Mouse (Mus musculus): ENCODE results near the gene Zmpste24. TPM values are rescaled to one million over a fixed set of nuclear protein-coding genes. Genes with fewer than 3 reads are reported as not detected.

The Zmpste24 gene
- polyA plus RNA-seq, 1 experiment from 2014 or later, result 22.3 TPM

- Histone ChIP-seq H3K9ac (ENCODE audit: low read length) (no peak overlapping the region), H3K4me2 (ENCODE audit: low read length) (0 out of 2 replicates have a peak overlapping the region, but pooled peaks have one; percentile 7)
Observed at GRCm38 (mm10) chr4:121040897-121041671, 57.0 kb downstream of the Zmpste24 start.

GRCm38 (mm10) chr4:121040323-121040722 is 57.7 kb downstream of the Zmpste24 start:
- no peak for ATAC-seq
- H3K27ac ChIP-seq (ENCODE audit: low read depth, low read length), result no peak overlapping the region
- peak overlapping the region; percentile 35 for H3K4me3 ChIP-seq (ENCODE audit: low read depth, low read length)

More at GRCm38 (mm10) chr4:121040897-121041671, 57.0 kb downstream of the Zmpste24 start:
- DNase-seq (ENCODE audit: low spot score), result peak; percentile 76
- no peaks in the 10 kb centered on the region for H3K9me3 ChIP-seq (replicated peaks; ENCODE audit: control insufficient read depth, low read length)
- peaks cover 2% of the 10 kb centered on the region; the same call in 1 of the 2 replicates for H3K4me1 ChIP-seq (ENCODE audit: control insufficient read depth, insufficient read depth, low read length)
- no peaks in the 10 kb centered on the region for H3K36me3 ChIP-seq (ENCODE audit: control insufficient read depth, insufficient read depth, low read length)
- no peak overlapping the region for H3K4me3 ChIP-seq (ENCODE audit: low read depth, low read length)
- peaks cover 3% of the 10 kb centered on the region; the same call in 1 of the 2 replicates for H3K27me3 ChIP-seq (replicated peaks; ENCODE audit: control insufficient read depth, insufficient read depth, low read length)
- peak; percentile 64 for ATAC-seq
- 8% methylated on average over 18 of the region's 18 CpGs for WGBS
- 0 out of 2 replicates have a peak overlapping the region, but pooled peaks have one; percentile 10 for H3K27ac ChIP-seq (ENCODE audit: low read depth, low read length)

GRCm38 (mm10) chr4:121039331-121040115 is 58.5 kb downstream of the Zmpste24 start, which contains the start of gene Col9a2:
Gene Col9a2, plus strand, starts transcription at chr4:121039385.
- ATAC-seq, result peak; percentile 31; the same call in 1 of the 2 replicates
- no peak within 1 kb of the TSS for H3K27ac ChIP-seq (ENCODE audit: low read depth, low read length)
- WGBS, result 4% methylated on average over 46 of the region's 46 CpGs

More at GRCm38 (mm10) chr4:121040323-121040722, 57.7 kb downstream of the Zmpste24 start:
- peaks cover 2% of the 10 kb centered on the region; the same call in 1 of the 2 replicates for H3K4me1 ChIP-seq (ENCODE audit: control insufficient read depth, insufficient read depth, low read length)
- peaks cover 3% of the 10 kb centered on the region; the same call in 1 of the 2 replicates for H3K27me3 ChIP-seq (replicated peaks; ENCODE audit: control insufficient read depth, insufficient read depth, low read length)
- no peaks in the 10 kb centered on the region for H3K9me3 ChIP-seq (replicated peaks; ENCODE audit: control insufficient read depth, low read length)
- H3K36me3 ChIP-seq (ENCODE audit: control insufficient read depth, insufficient read depth, low read length), result no peaks in the 10 kb centered on the region
- DNase-seq (ENCODE audit: low spot score), result no peak
- peak overlapping the region; percentile 63 for H3K4me2 ChIP-seq (ENCODE audit: low read length)
- H3K9ac ChIP-seq (ENCODE audit: low read length), result no peak overlapping the region
- 66% methylated on average over 14 of the region's 14 CpGs for WGBS

GRCm38 (mm10) chr4:121033006-121033405 is 65.0 kb downstream of the Zmpste24 start:
- no peaks in the 10 kb centered on the region for H3K4me1 ChIP-seq (ENCODE audit: control insufficient read depth, insufficient read depth, low read length)
- H3K4me2 ChIP-seq (ENCODE audit: low read length), result no peak overlapping the region
- ATAC-seq (no peak), DNase-seq (ENCODE audit: low spot score) (no peak)
- H3K9ac ChIP-seq (ENCODE audit: low read length), result no peak overlapping the region
- H3K27ac ChIP-seq (ENCODE audit: low read depth, low read length), result no peak overlapping the region
- no peak overlapping the region for H3K4me3 ChIP-seq (ENCODE audit: low read depth, low read length)
- no peaks in the 10 kb centered on the region for H3K9me3 ChIP-seq (replicated peaks; ENCODE audit: control insufficient read depth, low read length)
- no peaks in the 10 kb centered on the region for H3K36me3 ChIP-seq (ENCODE audit: control insufficient read depth, insufficient read depth, low read length)
- 80% methylated on average over 2 of the region's 2 CpGs for WGBS
- no peaks in the 10 kb centered on the region for H3K27me3 ChIP-seq (replicated peaks; ENCODE audit: control insufficient read depth, insufficient read depth, low read length)

More at GRCm38 (mm10) chr4:121039331-121040115, 58.5 kb downstream of the Zmpste24 start, which contains the start of gene Col9a2:
- DNase-seq (ENCODE audit: low spot score), result no peak
- H3K9me3 ChIP-seq (replicated peaks; ENCODE audit: control insufficient read depth, low read length), result no peaks in the 10 kb centered on the region
- peaks cover 3% of the 10 kb centered on the region; the same call in 1 of the 2 replicates for H3K27me3 ChIP-seq (replicated peaks; ENCODE audit: control insufficient read depth, insufficient read depth, low read length)
- H3K4me3 ChIP-seq (ENCODE audit: low read depth, low read length), result peak within 1 kb of the TSS; percentile 35
- H3K36me3 ChIP-seq (ENCODE audit: control insufficient read depth, insufficient read depth, low read length), result no peaks in the 10 kb centered on the region
- H3K4me2 ChIP-seq (ENCODE audit: low read length), result peak within 1 kb of the TSS; percentile 63
- peaks cover 2% of the 10 kb centered on the region; the same call in 1 of the 2 replicates for H3K4me1 ChIP-seq (ENCODE audit: control insufficient read depth, insufficient read depth, low read length)
- H3K9ac ChIP-seq (ENCODE audit: low read length), result peak within 1 kb of the TSS; percentile 53

GRCm38 (mm10) chr4:121031440-121031839 is 66.6 kb downstream of the Zmpste24 start:
- no peaks in the 10 kb centered on the region for H3K4me1 ChIP-seq (ENCODE audit: control insufficient read depth, insufficient read depth, low read length)
- no peak overlapping the region for H3K4me3 ChIP-seq (ENCODE audit: low read depth, low read length)
- DNase-seq (ENCODE audit: low spot score) (no peak), ATAC-seq (no peak)
- H3K4me2 ChIP-seq (ENCODE audit: low read length), result no peak overlapping the region
- H3K27me3 ChIP-seq (replicated peaks; ENCODE audit: control insufficient read depth, insufficient read depth, low read length), result no peaks in the 10 kb centered on the region
- H3K9me3 ChIP-seq (replicated peaks; ENCODE audit: control insufficient read depth, low read length), result no peaks in the 10 kb centered on the region
- H3K27ac ChIP-seq (ENCODE audit: low read depth, low read length), result no peak overlapping the region
- H3K9ac ChIP-seq (ENCODE audit: low read length), result no peak overlapping the region
- no peaks in the 10 kb centered on the region for H3K36me3 ChIP-seq (ENCODE audit: control insufficient read depth, insufficient read depth, low read length)
- 53% methylated on average over 4 of the region's 4 CpGs for WGBS

- Histone ChIP-seq H3K27ac (ENCODE audit: low read depth, low read length) (no peak overlapping the region), H3K4me3 (ENCODE audit: low read depth, low read length) (no peak overlapping the region), H3K4me2 (ENCODE audit: low read length) (no peak overlapping the region), H3K9me3 (replicated peaks; ENCODE audit: control insufficient read depth, low read length) (no peaks in the 10 kb centered on the region), H3K36me3 (ENCODE audit: control insufficient read depth, insufficient read depth, low read length) (no peaks in the 10 kb centered on the region), H3K27me3 (replicated peaks; ENCODE audit: control insufficient read depth, insufficient read depth, low read length) (no peaks in the 10 kb centered on the region), H3K4me1 (ENCODE audit: control insufficient read depth, insufficient read depth, low read length) (no peaks in the 10 kb centered on the region), H3K9ac (ENCODE audit: low read length) (no peak overlapping the region)
- no peak for ATAC-seq
- WGBS, result 78% methylated on average over 3 of the region's 3 CpGs
- DNase-seq (ENCODE audit: low spot score), result no peak
Observed at GRCm38 (mm10) chr4:121029632-121030031, 68.4 kb downstream of the Zmpste24 start.

- ATAC-seq (no peak), DNase-seq (ENCODE audit: low spot score) (peak; percentile 58)
- Histone ChIP-seq H3K36me3 (ENCODE audit: control insufficient read depth, insufficient read depth, low read length) (no peaks in the 10 kb centered on the region), H3K27me3 (replicated peaks; ENCODE audit: control insufficient read depth, insufficient read depth, low read length) (no peaks in the 10 kb centered on the region), H3K27ac (ENCODE audit: low read depth, low read length) (no peak overlapping the region), H3K4me1 (ENCODE audit: control insufficient read depth, insufficient read depth, low read length) (no peaks in the 10 kb centered on the region), H3K4me2 (ENCODE audit: low read length) (no peak overlapping the region), H3K9ac (ENCODE audit: low read length) (no peak overlapping the region), H3K4me3 (ENCODE audit: low read depth, low read length) (no peak overlapping the region), H3K9me3 (replicated peaks; ENCODE audit: control insufficient read depth, low read length) (no peaks in the 10 kb centered on the region)
- 25% methylated on average over 14 of the region's 14 CpGs for WGBS
Observed at GRCm38 (mm10) chr4:121028659-121029392, 69.2 kb downstream of the Zmpste24 start.

- 78% methylated on average over 1 of the region's 1 CpGs for WGBS
- ATAC-seq (no peak), DNase-seq (ENCODE audit: low spot score) (no peak)
- no peaks in the 10 kb centered on the region for H3K27me3 ChIP-seq (replicated peaks; ENCODE audit: control insufficient read depth, insufficient read depth, low read length)
- H3K9me3 ChIP-seq (replicated peaks; ENCODE audit: control insufficient read depth, low read length), result no peaks in the 10 kb centered on the region
- no peak overlapping the region for H3K9ac ChIP-seq (ENCODE audit: low read length)
- no peaks in the 10 kb centered on the region for H3K4me1 ChIP-seq (ENCODE audit: control insufficient read depth, insufficient read depth, low read length)
- no peaks in the 10 kb centered on the region for H3K36me3 ChIP-seq (ENCODE audit: control insufficient read depth, insufficient read depth, low read length)
- no peak overlapping the region for H3K4me3 ChIP-seq (ENCODE audit: low read depth, low read length)
- no peak overlapping the region for H3K27ac ChIP-seq (ENCODE audit: low read depth, low read length)
- H3K4me2 ChIP-seq (ENCODE audit: low read length), result no peak overlapping the region
Observed at GRCm38 (mm10) chr4:121028146-121028545, 69.9 kb downstream of the Zmpste24 start.

Data from forebrain, embryonic 14.5 days (tissue).